Mouse (Mus musculus) liver, adult 2 months (tissue): Measurements from ENCODE around the gene Pdpk1.

Experiments
- CTCF ChIP-seq: fragments of 200-500 bp; IDR thresholded peaks from 2 replicates; pipeline ENCODE4 v1.5.1; 2011; ENCODE audit warnings: low read depth, low read length, control low read depth
- POLR2A ChIP-seq: fragments of 200-500 bp; IDR thresholded peaks from 2 replicates; pipeline ENCODE4 v1.6.1; 2011; ENCODE audit warnings: low read length, control low read depth; ENCODE audit not compliant: insufficient read depth; ENCODE audit errors: extremely low read depth

- TF ChIP-seq CTCF (no peak), POLR2A (no peak)
These were observed 42.5 kb upstream of the Pdpk1 start for GRCm38 (mm10) chr17:24193268-24193667.
